Mouse (Mus musculus) cerebellum, adult 2 months (tissue): ENCODE results near the gene Dtnb.

Source experiments
- CTCF ChIP-seq: fragments of 200-500 bp; IDR thresholded peaks from 2 replicates; pipeline ENCODE4 v1.5.1; 2011; ENCODE audit warnings: low read depth, mild to moderate bottlenecking, control low read depth, low read length, moderate library complexity, borderline replicate concordance; ENCODE audit not compliant: insufficient read depth
- POLR2A ChIP-seq: fragments of 200-500 bp; IDR thresholded peaks from 2 replicates; pipeline ENCODE4 v1.6.1; 2011; ENCODE audit warnings: low read length, control low read depth, borderline replicate concordance; ENCODE audit not compliant: insufficient read depth

- no peak for TF ChIP-seq CTCF
- no peak for TF ChIP-seq POLR2A
Observed at GRCm38 (mm10) chr12:3758127-3758526, 185.9 kb downstream of the Dtnb start.
